Mouse (Mus musculus): Measurements from ENCODE around the gene Nfkbie. TPM values are rescaled to one million over a fixed set of nuclear protein-coding genes. Genes with fewer than 3 reads are reported as not detected.

The Nfkbie gene
- polyA plus RNA-seq, 1 experiment from 2014 or later: 5.5 TPM

DNA sequence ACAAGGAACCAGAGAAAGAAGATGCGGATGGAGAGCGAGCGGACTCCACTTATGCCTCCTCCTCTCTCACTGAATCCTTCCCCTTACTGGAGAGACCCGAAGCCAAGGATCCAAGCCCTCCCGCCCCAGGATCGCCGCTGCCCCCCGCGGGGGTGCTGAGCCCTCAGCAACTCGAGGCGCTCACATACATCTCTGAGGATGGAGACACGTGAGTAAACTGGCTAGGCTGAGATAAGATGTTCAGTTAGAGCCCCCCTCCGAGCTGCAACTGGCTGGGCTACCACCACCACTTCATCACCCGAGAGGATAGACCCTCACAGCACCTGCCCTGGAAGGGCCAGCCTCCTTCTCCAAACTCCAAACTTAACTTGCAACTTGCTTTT is 595 bp downstream of the Nfkbie start:
- H3K27ac ChIP-seq: no peak overlapping the region

DNA sequence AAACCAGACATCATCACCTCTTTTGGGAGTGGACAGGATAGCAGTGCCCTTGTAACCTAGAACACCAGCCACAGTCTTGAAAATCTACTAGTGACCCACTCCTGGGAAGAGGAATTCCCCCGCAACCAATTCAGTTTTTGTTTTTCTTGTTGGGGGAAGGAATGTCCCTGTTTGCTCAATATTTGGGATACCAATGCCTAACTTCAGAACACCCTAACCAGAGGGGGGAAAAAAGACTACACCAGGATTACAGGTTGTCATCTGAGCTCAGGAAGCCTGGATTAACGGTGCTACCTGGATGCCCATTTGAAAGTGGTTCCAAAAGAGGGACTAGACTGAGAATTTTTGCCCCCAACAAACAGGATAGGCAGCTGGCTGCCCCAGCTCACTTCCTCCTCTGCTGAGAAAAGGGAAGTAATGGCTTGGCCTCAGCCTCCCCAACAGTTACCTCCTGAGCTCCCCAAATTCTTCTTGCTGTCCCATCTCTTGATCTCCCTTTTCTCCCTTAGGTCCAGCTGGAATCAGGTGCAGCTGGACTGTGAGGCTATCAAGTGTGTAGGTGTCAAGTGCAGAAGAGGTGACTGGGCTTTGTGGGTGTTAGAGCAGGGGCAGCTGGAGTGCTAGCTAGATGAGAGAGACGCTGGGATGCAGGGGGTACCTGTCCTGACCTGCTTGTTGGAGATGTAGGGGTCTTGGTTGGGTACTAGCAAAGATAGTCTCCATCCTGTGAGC is 1.2 kb downstream of the Nfkbie start:
- peak overlapping the region; percentile 7; the same call in 1 of the 2 replicates for H3K9ac ChIP-seq
- 76% methylated on average over 3 of the region's 3 CpGs for WGBS
- peaks cover 27% of the 10 kb centered on the region for H3K4me1 ChIP-seq
- no peak for ATAC-seq (ENCODE audit: low FRiP score)
- H3K4me2 ChIP-seq: peak overlapping the region; percentile 95
- H3K9me3 ChIP-seq: no peaks in the 10 kb centered on the region
- H3K27ac ChIP-seq: no peak overlapping the region
- H3K4me3 ChIP-seq (replicated peaks): peak overlapping the region; percentile 62
- no peaks in the 10 kb centered on the region for H3K36me3 ChIP-seq (replicated peaks)
- H3K27me3 ChIP-seq: peaks cover 42% of the 10 kb centered on the region

More for the DNA sequence above, 595 bp downstream of the Nfkbie start:
- Histone ChIP-seq H3K27me3 (peaks cover 45% of the 10 kb centered on the region), H3K4me3 (replicated peaks) (peak overlapping the region; percentile 62), H3K4me1 (peaks cover 33% of the 10 kb centered on the region), H3K9me3 (no peaks in the 10 kb centered on the region), H3K9ac (peak overlapping the region; percentile 76), H3K4me2 (peak overlapping the region; percentile 95), H3K36me3 (replicated peaks) (no peaks in the 10 kb centered on the region)
- WGBS: 4% methylated on average over 14 of the region's 14 CpGs
- no peak for ATAC-seq (ENCODE audit: low FRiP score)

DNA sequence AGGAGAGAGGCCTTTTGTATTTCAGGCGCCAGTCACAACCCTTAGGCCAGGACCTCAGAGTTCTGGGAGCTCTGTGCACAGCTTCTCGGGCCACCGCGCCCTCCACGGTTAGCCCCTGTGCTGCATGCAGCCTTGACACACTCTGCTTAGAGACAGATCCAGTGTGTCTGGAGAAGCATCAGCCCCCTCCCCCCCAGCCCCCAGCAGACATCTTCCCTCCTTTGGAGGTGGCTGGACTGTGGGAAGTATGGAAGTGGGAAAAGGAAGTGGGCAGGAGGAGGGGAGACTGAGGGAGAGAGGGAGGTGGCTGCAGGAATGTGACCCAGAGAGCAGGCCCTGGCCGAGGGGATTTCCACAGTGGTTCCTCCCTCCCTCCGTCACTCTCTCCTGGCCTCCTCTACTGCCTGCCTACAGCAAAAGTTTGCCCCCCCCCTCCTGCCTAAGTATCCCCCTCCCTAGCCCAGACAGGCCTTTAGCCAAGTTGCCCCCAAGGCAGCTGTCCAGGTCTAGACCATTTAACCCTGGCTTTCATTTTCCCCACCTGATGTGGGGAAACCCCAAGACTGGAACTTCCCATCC is 1.8 kb downstream of the Nfkbie start:
- H3K9me3 ChIP-seq: no peaks in the 10 kb centered on the region
- H3K4me2 ChIP-seq: no peak overlapping the region
- H3K27ac ChIP-seq: no peak overlapping the region
- peaks cover 22% of the 10 kb centered on the region for H3K4me1 ChIP-seq
- peak overlapping the region; percentile 7; the same call in 1 of the 2 replicates for H3K9ac ChIP-seq
- H3K36me3 ChIP-seq (replicated peaks): no peaks in the 10 kb centered on the region
- WGBS: 71% methylated on average over 5 of the region's 7 CpGs
- peaks cover 42% of the 10 kb centered on the region for H3K27me3 ChIP-seq
- ATAC-seq (ENCODE audit: low FRiP score): no peak
- H3K4me3 ChIP-seq (replicated peaks): no peak overlapping the region

DNA sequence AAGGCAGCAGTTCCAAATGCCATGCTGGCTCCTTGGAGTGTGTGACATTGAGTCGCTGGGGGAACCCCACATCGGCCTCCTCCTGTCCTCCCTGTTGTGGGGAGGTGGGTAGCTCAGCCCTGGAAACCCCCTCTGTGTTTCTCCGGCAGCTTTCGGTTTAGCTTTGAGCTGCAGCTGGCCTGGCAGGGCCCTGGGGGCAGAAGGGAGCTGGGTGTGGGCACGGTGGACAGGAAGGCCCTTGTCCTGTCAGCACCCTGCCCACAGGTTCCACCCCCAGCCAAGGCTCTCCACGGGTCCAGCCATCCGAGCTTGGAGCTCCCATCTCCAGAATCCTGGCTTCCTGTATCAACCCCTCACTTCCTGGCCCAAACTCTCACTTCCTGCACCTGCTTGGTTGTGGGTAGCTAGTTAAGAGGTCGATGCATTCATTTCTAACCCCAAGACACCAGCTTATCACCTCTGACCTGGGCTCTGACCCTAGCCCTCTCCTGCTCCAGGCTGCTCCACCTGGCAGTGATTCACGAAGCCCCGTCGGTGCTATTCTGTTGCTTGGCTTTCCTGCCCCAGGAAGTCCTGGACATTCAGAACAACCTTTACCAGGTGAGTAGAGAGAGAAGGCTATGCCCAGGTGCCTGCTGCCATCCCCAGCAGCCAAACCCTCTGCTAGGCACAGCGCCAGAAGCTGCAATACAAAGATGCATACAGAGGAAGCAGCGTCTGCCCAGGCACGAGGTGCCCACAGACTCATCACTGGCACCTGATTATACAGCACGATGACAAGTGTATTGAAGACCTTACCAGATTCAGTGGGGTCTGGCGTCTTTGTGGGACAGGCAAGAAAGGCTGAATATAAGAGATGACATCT is 2.7 kb downstream of the Nfkbie start:
- Histone ChIP-seq H3K9ac (peak overlapping the region; percentile 21; the same call in 1 of the 2 replicates), H3K4me3 (replicated peaks) (no peak overlapping the region), H3K36me3 (replicated peaks) (no peaks in the 10 kb centered on the region), H3K4me2 (no peak overlapping the region), H3K27ac (no peak overlapping the region), H3K4me1 (peaks cover 22% of the 10 kb centered on the region), H3K27me3 (peaks cover 36% of the 10 kb centered on the region), H3K9me3 (no peaks in the 10 kb centered on the region)
- 75% methylated on average over 16 of the region's 16 CpGs for WGBS
- ATAC-seq (ENCODE audit: low FRiP score): no peak

DNA sequence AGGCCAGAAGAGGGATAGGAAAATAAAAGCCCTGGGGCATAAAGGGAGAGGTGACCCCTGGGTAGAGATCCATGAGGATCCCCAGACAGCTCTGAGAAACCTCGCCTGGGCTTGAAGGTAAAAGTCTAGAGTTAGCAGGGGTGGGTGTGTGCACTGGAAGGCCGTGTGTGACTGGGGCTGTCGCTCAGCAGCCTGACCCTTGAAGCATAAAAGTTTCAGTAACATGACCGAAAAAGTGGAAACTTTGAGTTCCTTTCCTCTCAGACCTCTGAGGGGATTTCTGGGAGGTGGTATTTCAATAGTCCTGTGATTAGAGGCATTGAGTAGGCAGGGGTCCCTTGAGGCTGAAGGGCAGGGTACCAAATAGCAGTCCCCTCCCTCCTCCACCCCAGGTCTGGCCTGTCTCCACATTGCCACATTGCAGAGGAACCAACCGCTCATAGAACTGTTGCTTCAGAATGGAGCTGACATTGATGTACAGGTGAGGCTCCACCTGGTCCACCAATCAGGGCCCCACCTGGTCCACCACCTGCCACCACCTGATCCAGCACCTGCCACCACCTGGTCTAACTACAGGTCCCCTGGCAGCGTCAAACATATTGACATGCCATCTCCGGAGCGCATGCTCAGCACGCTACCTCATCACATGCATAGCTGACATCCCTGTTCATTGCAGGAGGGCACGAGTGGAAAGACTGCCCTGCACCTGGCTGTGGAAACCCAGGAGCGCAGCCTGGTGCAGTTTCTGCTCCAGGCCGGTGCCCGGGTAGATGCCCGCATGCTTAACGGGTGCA is 4.4 kb downstream of the Nfkbie start:
- no peak overlapping the region for H3K9ac ChIP-seq
- H3K9me3 ChIP-seq: no peaks in the 10 kb centered on the region
- H3K36me3 ChIP-seq (replicated peaks): no peaks in the 10 kb centered on the region
- peaks cover 27% of the 10 kb centered on the region for H3K4me1 ChIP-seq
- no peak overlapping the region for H3K4me3 ChIP-seq (replicated peaks)
- 91% methylated on average over 15 of the region's 15 CpGs for WGBS
- peaks cover 24% of the 10 kb centered on the region for H3K27me3 ChIP-seq
- no peak overlapping the region for H3K4me2 ChIP-seq
- H3K27ac ChIP-seq: no peak overlapping the region
- ATAC-seq (ENCODE audit: low FRiP score): no peak

DNA sequence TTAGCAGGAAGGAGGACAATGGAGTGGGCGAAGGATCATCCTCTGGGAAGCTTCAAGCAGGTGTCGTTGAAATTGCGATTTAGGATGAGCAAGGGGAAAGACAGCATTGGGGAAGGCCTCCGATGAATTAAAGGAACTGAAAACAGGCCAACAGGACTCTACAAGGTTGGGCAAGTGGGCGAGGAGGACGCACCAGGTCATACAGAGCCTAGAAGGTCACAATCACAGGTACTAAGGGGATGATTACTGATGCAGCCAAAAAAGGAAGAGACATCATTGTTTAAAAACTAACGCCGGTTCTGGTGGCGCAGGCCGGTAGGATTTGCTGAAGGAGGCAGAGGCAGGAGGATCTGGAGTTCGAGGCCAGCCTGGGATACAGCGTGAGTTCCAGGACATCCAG is 7.7 kb downstream of the Nfkbie start:
- H3K4me2 ChIP-seq: no peak overlapping the region
- H3K4me1 ChIP-seq: peaks cover 27% of the 10 kb centered on the region
- H3K9me3 ChIP-seq: no peaks in the 10 kb centered on the region
- WGBS: 81% methylated on average over 12 of the region's 12 CpGs
- no peak overlapping the region for H3K27ac ChIP-seq
- peaks cover 29% of the 10 kb centered on the region for H3K36me3 ChIP-seq (replicated peaks)
- H3K27me3 ChIP-seq: peaks cover under 1% of the 10 kb centered on the region; the same call in 1 of the 2 replicates
- no peak for ATAC-seq (ENCODE audit: low FRiP score)
- H3K9ac ChIP-seq: no peak overlapping the region
- H3K4me3 ChIP-seq (replicated peaks): peak overlapping the region; percentile 83; the same call in 1 of the 2 replicates

DNA sequence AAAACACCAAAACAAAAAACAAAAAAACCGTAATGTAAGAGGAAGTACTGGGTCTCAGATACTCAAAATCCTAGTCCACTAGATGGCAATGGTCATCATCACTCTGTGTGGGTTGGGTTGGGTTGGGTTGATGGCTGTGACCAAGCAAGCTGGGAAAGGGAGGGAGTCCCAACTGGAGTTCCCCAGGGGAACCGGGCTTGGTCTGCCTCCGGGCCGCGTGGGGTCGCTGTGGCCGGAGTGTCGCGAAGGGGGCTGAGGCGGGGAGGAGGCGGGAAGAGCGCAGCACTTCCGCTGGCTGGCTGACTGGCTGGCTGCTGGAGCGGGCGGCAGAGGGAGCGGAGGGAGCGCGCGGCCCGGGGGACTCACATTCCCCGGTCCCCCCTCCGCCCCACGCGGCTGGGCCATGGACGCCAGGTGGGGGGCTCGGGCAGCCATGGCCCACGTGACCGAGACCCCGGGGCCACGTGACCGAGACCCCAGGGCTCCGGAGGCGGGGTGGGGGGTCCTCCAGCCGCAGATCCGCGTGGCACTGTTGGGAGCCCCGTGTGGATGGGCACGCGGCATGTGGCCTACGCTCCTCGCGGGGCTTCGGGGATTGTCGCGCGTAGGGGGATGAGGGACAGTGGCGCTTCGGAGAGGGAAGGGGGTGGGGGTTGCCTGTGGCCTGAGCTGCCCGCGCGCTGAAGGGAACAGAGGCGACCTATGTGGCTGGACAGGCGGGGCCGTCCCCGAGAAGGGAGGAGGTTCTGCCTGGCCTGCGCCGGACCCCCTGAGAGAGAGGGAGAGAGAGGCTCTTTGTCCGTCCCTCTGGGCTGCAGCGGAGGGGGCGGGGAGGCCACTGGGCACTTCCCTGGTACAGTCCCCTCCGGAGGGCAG is 8.4 kb downstream of the Nfkbie start, which contains the start of gene Slc35b2:
Slc35b2 (plus strand) TSS at position 220 of the 876 bp plus-strand sequence.
- H3K27me3 ChIP-seq: no peaks in the 10 kb centered on the region; the same call in 1 of the 2 replicates
- H3K4me3 ChIP-seq (replicated peaks): peak within 1 kb of the TSS; percentile 83
- ATAC-seq (ENCODE audit: low FRiP score): peak; percentile 90
- no peaks in the 10 kb centered on the region for H3K9me3 ChIP-seq
- peaks cover 36% of the 10 kb centered on the region for H3K36me3 ChIP-seq (replicated peaks)
- peak within 1 kb of the TSS; percentile 74 for H3K4me2 ChIP-seq
- H3K27ac ChIP-seq: peak within 1 kb of the TSS; percentile 92
- 3% methylated on average over 49 of the region's 61 CpGs for WGBS
- H3K9ac ChIP-seq: peak within 1 kb of the TSS; percentile 95
- H3K4me1 ChIP-seq: peaks cover 34% of the 10 kb centered on the region

DNA sequence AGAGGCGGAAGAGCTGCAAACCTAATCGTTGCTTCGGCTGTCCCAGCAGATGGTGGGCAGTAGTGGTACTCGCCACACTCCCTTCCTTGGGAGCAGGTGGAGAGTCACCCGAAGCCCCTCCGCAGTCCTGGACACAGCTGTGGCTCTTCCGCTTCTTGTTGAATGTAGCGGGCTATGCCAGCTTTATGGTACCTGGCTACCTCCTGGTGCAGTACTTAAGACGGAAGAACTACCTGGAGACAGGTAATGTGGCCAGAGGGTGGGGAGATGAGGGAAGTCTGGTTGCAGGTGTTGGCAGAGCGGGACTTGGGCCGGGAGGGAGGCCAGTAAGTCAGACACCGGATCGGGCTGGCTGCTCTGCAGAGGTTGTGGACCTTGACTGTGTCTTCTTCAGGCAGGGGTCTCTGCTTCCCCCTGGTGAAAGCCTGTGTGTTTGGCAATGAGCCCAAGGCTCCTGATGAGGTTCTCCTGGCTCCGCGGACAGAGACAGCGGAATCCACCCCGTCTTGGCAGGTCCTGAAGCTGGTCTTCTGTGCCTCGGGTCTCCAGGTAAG is 9.1 kb downstream of the Nfkbie start:
- Histone ChIP-seq H3K36me3 (replicated peaks) (peaks cover 43% of the 10 kb centered on the region), H3K4me1 (peaks cover 41% of the 10 kb centered on the region), H3K27ac (peak overlapping the region; percentile 92), H3K9ac (peak overlapping the region; percentile 95), H3K27me3 (no peaks in the 10 kb centered on the region), H3K9me3 (no peaks in the 10 kb centered on the region), H3K4me2 (peak overlapping the region; percentile 74), H3K4me3 (replicated peaks) (peak overlapping the region; percentile 83)
- ATAC-seq (ENCODE audit: low FRiP score): no peak; the same call in 1 of the 2 replicates
- WGBS: 13% methylated on average over 18 of the region's 18 CpGs

DNA sequence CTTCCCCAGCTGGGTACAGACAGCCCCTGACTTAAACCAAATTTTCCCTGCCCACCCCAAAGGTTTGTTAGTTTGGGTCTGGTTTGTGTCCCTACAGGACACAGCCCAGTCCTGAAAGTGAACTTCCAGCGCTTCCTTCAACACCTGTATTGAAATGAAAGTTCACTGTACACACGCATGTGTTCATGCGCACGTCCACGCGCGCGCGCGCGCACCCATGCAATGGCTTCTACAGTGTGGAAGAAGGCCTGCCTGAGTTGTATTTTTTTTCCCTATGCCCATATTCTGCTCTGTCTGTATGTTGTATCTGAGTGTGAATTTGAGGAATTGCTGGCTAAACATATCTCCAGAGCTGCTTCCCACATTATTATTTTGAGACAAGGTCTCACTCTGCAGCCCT is 9.6 kb downstream of the Nfkbie start:
- Histone ChIP-seq H3K27me3 (no peaks in the 10 kb centered on the region), H3K4me2 (peak overlapping the region; percentile 74), H3K4me3 (replicated peaks) (peak overlapping the region; percentile 83), H3K4me1 (peaks cover 44% of the 10 kb centered on the region), H3K27ac (0 out of 2 replicates have a peak overlapping the region, but pooled peaks have one; percentile 92), H3K9ac (peak overlapping the region; percentile 95), H3K9me3 (no peaks in the 10 kb centered on the region), H3K36me3 (replicated peaks) (peaks cover 48% of the 10 kb centered on the region)
- no peak for ATAC-seq (ENCODE audit: low FRiP score)
- WGBS: 93% methylated on average over 11 of the region's 11 CpGs

DNA sequence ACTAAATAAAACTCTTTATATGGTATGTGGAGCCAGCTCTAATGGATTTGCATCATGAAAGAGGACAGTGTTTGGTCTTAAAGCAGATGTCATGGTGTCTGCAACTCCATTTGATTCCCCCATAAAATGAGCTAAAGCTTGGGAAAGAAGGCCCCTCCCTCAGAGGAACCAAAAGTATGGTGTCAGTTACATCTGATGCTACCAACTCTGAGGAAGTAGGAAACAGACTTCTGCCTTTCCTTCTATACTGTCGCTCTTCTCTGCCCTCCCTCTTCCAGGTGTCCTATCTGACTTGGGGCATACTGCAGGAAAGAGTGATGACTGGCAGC is 10.5 kb downstream of the Nfkbie start:
- Histone ChIP-seq H3K27me3 (no peaks in the 10 kb centered on the region), H3K27ac (0 out of 2 replicates have a peak overlapping the region, but pooled peaks have one; percentile 31), H3K4me1 (peaks cover 48% of the 10 kb centered on the region), H3K9me3 (no peaks in the 10 kb centered on the region), H3K36me3 (replicated peaks) (peaks cover 57% of the 10 kb centered on the region), H3K4me2 (no peak overlapping the region), H3K9ac (no peak overlapping the region), H3K4me3 (replicated peaks) (no peak overlapping the region)
- no peak for ATAC-seq (ENCODE audit: low FRiP score)
- 90% methylated on average over 1 of the region's 1 CpGs for WGBS

Measured in forebrain, embryonic 12.5 days (tissue).